Mouse (Mus musculus) embryonic fibroblast, embryonic 13.5 days (primary cell): ENCODE results near the gene Vmn1r218. TPM values are rescaled to one million over a fixed set of nuclear protein-coding genes. Genes with fewer than 3 reads are reported as not detected.
"Not testable (repeated sequence)": the region's sequence is repeated elsewhere in the genome, so short reads cannot be mapped to it uniquely, and the experiment has no call there.

Source experiments
- H3K27ac ChIP-seq: 2 replicates; pipeline ENCODE4 v1.5.1; 2012; ENCODE audit warnings: low read length, control low read depth, inconsistent platforms; ENCODE audit not compliant: insufficient read depth
- H3K4me1 ChIP-seq: 2 replicates; pipeline ENCODE4 v1.6.1; 2011; ENCODE audit warnings: low read length; ENCODE audit not compliant: control insufficient read depth, insufficient read depth
- H3K4me3 ChIP-seq: 2 replicates; pipeline ENCODE4 v1.5.1; 2011; ENCODE audit warnings: mild to moderate bottlenecking, control low read depth, low read length; ENCODE audit not compliant: insufficient read depth
- CTCF ChIP-seq: IDR thresholded peaks from 2 replicates; pipeline ENCODE4 v1.5.1; 2011; ENCODE audit warnings: mild to moderate bottlenecking, control low read depth, low read length, moderate library complexity, borderline replicate concordance; ENCODE audit not compliant: insufficient read depth
- POLR2A ChIP-seq: IDR thresholded peaks from 2 replicates; pipeline ENCODE4 v1.6.1; 2011; ENCODE audit warnings: low read depth, mild to moderate bottlenecking, control low read depth, low read length, moderate library complexity
- polyA plus RNA-seq: library from polyadenylated mRNA; stranded (reverse); fragments of >200 nt; gene quantifications from 2 replicates; pipeline ENCODE4 v1.2.4, GENCODE M21; 2011; ENCODE audit warnings: low read depth; ENCODE audit not compliant: missing spikeins, insufficient read length

Gene Vmn1r218
- not detected in 2 replicates for polyA plus RNA-seq

DNA sequence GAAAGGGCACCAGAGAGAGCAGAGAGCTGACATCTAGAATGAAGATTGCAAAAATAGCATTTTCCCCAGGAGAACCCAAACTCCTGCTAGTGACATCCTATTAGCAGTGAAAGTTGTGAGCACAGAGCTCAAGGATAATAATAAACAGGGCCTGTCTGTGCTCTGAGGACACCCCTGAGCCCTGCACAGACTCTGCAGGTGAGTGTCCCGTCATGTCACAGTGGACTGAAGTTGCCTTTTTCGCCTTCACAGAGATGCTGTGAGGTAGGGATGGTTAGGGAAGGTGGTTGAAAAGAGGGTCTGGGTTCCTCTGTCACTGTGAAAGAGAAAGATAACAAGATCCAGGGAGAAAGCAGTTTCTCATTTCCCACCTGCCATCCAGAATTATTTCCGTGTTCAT, at the start of gene Vmn1r218:
TSS of gene Vmn1r218 (plus strand) at position 57 of the 400 bp plus-strand sequence.
- Histone ChIP-seq H3K27ac (no peak within 1 kb of the TSS), H3K4me3 (no peak within 1 kb of the TSS), H3K4me1 (no peaks in the 10 kb centered on the region)
- TF ChIP-seq CTCF (no peak), POLR2A (no peak)

DNA sequence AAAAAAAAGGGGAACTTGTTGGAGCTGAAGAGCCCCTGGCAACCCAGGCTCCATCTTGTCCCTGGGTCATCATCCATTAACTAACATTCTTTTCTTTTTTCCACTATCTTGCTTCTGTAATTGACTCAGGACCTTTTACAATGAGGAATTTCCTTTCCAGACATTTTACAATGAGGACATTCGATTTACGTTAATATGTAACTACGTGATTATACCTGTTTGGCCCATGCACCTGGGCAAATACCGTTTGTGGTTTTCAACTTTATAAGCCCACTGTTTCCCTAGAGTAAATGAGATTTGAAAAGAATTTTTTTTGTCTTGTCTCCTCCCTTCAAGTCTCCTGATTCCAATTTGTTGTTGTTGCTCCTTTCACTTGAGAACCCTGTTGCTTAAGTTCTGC, 38.6 kb upstream of the Vmn1r218 start:
- Histone ChIP-seq H3K4me1 (no peaks in the 10 kb centered on the region), H3K4me3 (no peak overlapping the region), H3K27ac (no peak overlapping the region)
- TF ChIP-seq POLR2A (no peak), CTCF (no peak)

DNA sequence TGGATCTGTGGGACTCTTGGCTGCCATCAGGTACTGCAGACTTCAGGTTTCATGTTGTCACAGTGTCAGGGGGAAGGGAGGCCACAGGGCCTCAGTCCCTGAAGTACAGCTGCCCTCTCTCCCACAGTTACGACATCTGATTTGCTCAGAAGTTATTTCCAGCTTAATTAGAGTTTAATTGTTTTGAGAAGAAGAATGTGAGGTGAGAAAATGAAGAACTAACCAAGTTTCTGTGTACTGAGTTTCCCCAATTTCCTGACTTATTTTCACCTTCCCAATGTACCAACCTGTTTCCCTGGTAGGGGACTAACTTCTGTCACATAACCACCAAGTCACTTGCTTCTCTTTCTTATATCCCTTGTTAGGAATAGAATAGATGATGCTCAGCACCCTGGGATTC, 14.8 kb upstream of the Vmn1r218 start, which contains the start of gene Vmn1r217:
TSS of gene Vmn1r217 (minus strand) at position 101 of the 400 bp plus-strand sequence.
- H3K4me3 ChIP-seq, H3K27ac ChIP-seq, H3K4me1 ChIP-seq: not testable (repeated sequence)

DNA sequence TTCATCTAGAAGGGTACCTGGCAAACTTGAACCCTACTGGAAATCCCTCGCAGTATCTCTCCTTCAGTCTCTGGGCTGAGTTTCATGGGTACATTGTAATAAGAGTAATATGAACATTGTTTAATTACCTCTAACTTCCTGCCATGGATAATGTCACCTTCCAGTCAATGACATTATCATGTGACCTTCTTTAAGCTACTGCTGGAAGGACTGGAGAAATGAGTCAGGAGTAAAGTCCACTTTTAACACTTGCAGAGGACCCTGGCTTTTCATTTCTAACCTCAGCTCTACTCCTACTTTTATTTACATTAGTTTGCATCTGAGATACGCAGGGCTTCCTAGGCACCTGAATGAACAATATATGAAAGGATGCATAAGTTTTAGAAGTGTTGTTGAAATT, 12.3 kb upstream of the Vmn1r218 start:
- no peak overlapping the region for H3K27ac ChIP-seq
- TF ChIP-seq CTCF: no peak
- TF ChIP-seq POLR2A: no peak

DNA sequence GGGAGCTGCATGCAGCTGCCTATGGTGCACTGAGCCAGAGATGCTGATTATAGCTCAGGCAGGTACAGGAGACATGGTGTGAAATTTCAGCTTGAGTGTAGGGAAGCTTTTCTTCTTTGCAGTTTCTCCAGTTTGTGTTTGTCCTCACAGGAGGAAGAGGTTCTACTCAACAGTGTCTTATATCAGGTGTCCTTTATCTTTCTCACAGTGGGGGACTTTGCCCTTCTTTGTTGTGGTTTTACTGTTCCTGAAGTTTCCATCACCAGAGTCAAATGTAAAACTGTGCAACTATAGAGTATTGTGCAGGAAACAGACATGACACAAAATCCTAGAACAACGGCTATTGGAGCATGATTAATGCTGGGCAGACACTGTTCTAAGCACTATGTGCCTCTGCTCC, 546 bp downstream of the Vmn1r218 start:
- no peak overlapping the region for H3K27ac ChIP-seq
- TF ChIP-seq POLR2A: no peak
- TF ChIP-seq CTCF: no peak
- H3K4me1 ChIP-seq: no peaks in the 10 kb centered on the region
- no peak overlapping the region for H3K4me3 ChIP-seq

More for the DNA sequence above, 12.3 kb upstream of the Vmn1r218 start:
- no peaks in the 10 kb centered on the region for H3K4me1 ChIP-seq
- H3K4me3 ChIP-seq: no peak overlapping the region

DNA sequence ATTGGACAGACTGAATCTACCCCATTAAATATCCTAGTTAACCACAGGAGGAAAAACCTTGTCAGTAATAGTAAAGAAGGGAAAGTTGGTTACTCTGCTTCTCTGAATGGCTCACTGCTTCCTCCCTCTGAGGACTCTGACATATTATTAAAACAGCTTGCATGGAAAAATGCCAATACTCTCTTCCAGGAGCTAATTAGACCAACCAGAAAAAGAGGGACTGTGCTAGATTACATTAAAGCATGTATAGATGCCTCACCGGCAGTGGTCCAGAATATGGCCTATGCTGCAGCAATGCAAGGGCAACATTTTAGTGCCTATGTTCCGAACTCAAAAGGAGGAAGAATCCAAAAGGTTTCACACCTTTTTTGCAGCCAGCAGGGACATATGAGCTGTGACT, 5.9 kb downstream of the Vmn1r218 start:
- TF ChIP-seq CTCF (no peak), POLR2A (no peak)
- Histone ChIP-seq H3K4me3 (no peak overlapping the region), H3K4me1 (no peaks in the 10 kb centered on the region), H3K27ac (no peak overlapping the region)

DNA sequence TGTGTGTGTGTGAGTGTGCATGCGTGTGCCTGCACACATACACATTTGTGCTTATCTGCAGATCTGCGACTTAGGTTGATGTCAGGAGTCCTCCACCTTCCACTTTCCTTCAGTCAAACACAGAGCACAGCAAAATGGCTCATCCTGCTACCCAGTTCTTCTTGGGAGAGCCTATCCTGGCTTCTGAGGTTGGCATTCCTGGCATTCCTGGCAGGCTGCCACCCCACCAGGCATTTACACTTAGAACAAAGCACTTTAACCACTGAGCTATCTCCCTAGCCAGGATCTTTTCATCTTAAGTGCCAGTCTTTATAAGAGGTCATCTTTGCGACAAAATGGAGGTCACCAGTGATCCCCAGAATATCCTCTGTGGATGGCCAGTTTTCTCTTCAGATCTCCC, 24.9 kb downstream of the Vmn1r218 start:
- Histone ChIP-seq H3K4me1 (no peaks in the 10 kb centered on the region), H3K4me3 (no peak overlapping the region), H3K27ac (no peak overlapping the region)
- no peak for TF ChIP-seq CTCF
- no peak for TF ChIP-seq POLR2A

DNA sequence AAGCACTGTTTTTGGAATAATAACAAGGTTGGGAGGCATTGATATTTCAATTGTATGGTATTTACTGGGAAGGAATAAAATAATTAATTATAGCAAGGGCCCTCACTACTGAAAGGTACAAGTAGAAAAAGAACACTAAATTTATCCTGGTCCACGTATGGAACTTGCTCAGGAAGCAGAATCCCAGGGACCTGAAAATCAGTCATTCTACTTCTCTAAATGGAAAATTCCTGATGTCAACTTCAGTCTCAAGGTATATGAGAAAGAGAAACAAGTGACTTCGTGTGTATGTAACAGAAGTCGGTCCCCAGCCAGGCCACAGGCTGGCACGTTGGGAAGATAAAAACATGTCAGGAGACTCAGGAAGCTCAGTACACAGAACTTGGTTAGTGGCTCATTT, 26.1 kb downstream of the Vmn1r218 start, which contains the start of gene Vmn1r219:
TSS of gene Vmn1r219 (plus strand) at position 301 of the 400 bp plus-strand sequence.
- Histone ChIP-seq H3K27ac (no peak within 1 kb of the TSS), H3K4me1 (no peaks in the 10 kb centered on the region), H3K4me3 (no peak within 1 kb of the TSS)
- TF ChIP-seq POLR2A: no peak
- no peak for TF ChIP-seq CTCF

DNA sequence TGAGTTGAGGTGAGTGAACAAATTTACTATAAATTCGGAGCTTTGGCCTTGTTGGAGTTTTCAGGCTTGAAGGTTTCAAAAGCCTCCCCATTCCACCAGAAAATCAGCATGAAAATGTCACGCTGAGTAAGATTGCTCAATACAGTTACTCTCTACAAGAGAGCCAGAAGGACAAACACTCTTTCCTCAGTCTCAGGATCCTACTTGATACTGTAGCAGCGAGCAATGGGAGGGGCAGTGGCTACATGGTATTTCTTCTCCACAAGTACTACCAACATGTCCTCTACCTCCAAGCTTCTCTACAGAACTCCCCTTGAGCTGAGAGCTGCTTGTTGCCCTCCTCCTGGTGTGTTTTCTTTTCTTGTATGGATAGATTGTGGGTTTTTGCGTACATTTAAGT, 33.5 kb downstream of the Vmn1r218 start:
- H3K4me3 ChIP-seq, H3K27ac ChIP-seq, H3K4me1 ChIP-seq: not testable (repeated sequence)

DNA sequence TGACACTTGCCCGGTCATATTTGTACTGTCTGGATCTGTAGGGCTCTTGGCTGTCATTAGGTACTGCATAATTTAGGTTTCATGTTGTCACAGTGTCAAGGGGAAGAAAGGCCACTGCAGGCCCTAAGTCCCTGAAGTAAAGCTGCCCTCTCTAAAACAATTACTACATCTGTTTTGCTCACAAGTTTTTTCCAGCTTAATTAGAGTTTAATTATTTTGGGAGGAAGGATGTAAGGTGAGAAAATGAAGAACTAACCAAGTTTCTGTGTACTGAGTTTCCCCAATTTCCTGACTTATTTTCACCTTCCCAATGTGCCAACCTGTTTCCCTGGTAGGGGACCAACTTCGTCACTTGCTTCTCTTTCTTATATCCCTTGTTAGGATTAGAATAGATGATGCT, 54.9 kb downstream of the Vmn1r218 start, which contains the start of gene Vmn1r220:
TSS of gene Vmn1r220 (minus strand) at position 101 of the 400 bp plus-strand sequence.
- no peak for TF ChIP-seq CTCF
- no peak for TF ChIP-seq POLR2A
- no peak within 1 kb of the TSS for H3K27ac ChIP-seq
- no peaks in the 10 kb centered on the region for H3K4me1 ChIP-seq
- H3K4me3 ChIP-seq: no peak within 1 kb of the TSS

Other genes with a start within 250 kb of the Vmn1r218 start
- gene Vmn1r212, start 248.9 kb upstream of the Vmn1r218 start, polyA plus RNA-seq: not detected in 2 replicates
- not detected in 2 replicates for gene Vmn1r213, start 125.5 kb upstream of the Vmn1r218 start, polyA plus RNA-seq
- gene Vmn1r214, start 102.7 kb upstream of the Vmn1r218 start, polyA plus RNA-seq: 0.12 TPM in 1 of 2 replicates, not detected in the other
- not detected in 2 replicates for gene Vmn1r215, start 65.1 kb upstream of the Vmn1r218 start, polyA plus RNA-seq
- gene Vmn1r217, start 14.9 kb upstream of the Vmn1r218 start, polyA plus RNA-seq: not detected in 2 replicates
- not detected in 2 replicates for gene Vmn1r219, start 26.2 kb downstream of the Vmn1r218 start, polyA plus RNA-seq
- not detected in 2 replicates for gene Vmn1r220, start 54.8 kb downstream of the Vmn1r218 start, polyA plus RNA-seq
- gene Vmn1r221, start 81.0 kb downstream of the Vmn1r218 start, polyA plus RNA-seq: not detected in 2 replicates
- gene Vmn1r222, start 102.8 kb downstream of the Vmn1r218 start, polyA plus RNA-seq: not detected in 2 replicates
- gene Vmn1r223, start 114.0 kb downstream of the Vmn1r218 start, polyA plus RNA-seq: not detected in 2 replicates
- gene Zfp322a, start 236.1 kb downstream of the Vmn1r218 start, polyA plus RNA-seq: 24.1 and 25.7 TPM in 2 replicates